Mouse (Mus musculus) forebrain, postnatal 0 days (tissue): ENCODE results near the gene Gm42517. TPM values are rescaled to one million over a fixed set of nuclear protein-coding genes. Genes with fewer than 3 reads are reported as not detected.

Experiments used
- ATAC-seq: fragments of 200-750 bp; cut with Nextera tagmentation; 2 replicates; pipeline ENCODE4 v1.8.0; 2017; ENCODE audit warnings: mild to moderate bottlenecking, moderate library complexity
- DNase-seq: peaks from one replicate; pipeline ENCODE4 v3.0.0-alpha.2; 2015
- H3K27ac ChIP-seq: fragments of 300-500 bp; sonication (generic); 2 replicates; pipeline ENCODE4 v1.5.1; 2014; ENCODE audit warnings: low read depth, mild to moderate bottlenecking, antibody characterized with exemption, low read length, moderate library complexity, mixed read lengths
- H3K27me3 ChIP-seq: fragments of 300-500 bp; sonication (generic); 2 replicates; pipeline ENCODE4 v1.6.1; 2014; ENCODE audit warnings: mild to moderate bottlenecking, low read length, mixed read lengths; ENCODE audit not compliant: insufficient read depth
- H3K36me3 ChIP-seq: fragments of 300-500 bp; sonication (generic); 2 replicates; pipeline ENCODE4 v1.6.1; 2014; ENCODE audit warnings: mild to moderate bottlenecking, moderate library complexity; ENCODE audit not compliant: insufficient read depth
- H3K4me1 ChIP-seq: fragments of 300-500 bp; sonication (generic); 2 replicates; pipeline ENCODE4 v1.6.1; 2014; ENCODE audit warnings: antibody characterized with exemption; ENCODE audit not compliant: insufficient read depth
- H3K4me2 ChIP-seq: fragments of 300-500 bp; sonication (generic); 2 replicates; pipeline ENCODE4 v1.6.1; 2014; ENCODE audit warnings: low read depth, mild to moderate bottlenecking, moderate library complexity
- H3K4me3 ChIP-seq: fragments of 300-500 bp; sonication (generic); 2 replicates; pipeline ENCODE4 v1.5.1; 2014; ENCODE audit warnings: low read depth, low read length, mixed read lengths
- H3K9ac ChIP-seq: fragments of 300-500 bp; sonication (generic); 2 replicates; pipeline ENCODE4 v1.6.1; 2014; ENCODE audit warnings: mild to moderate bottlenecking
- H3K9me3 ChIP-seq: fragments of 300-500 bp; sonication (generic); 2 replicates; pipeline ENCODE4 v1.6.1; 2016; ENCODE audit warnings: low read length
- CTCF ChIP-seq: sonication (generic); IDR thresholded peaks from 2 replicates; pipeline ENCODE4 v1.5.1; 2016; ENCODE audit warnings: antibody characterized with exemption, control low read depth, low read depth
- WGBS: fragments of 180-500 bp; shearing (Covaris S2); extraction: QIAGEN DNeasy Blood & Tissue Kit; methylation state at CpG from one replicate; pipeline ENCODE4 v1.1.7; 2014; 5-methylcytosine and 5-hydroxymethylcytosine counted together
- polyA plus RNA-seq: library from polyadenylated mRNA; unstranded; fragments of >200 nt; fragmentation: Nextera tagmentation; extraction: Ambion mirVana; gene quantifications from 2 replicates; pipeline ENCODE4 v1.2.1, GENCODE M21; 2015
- total RNA-seq: library from RNA; depleted of rRNA; stranded (reverse); fragments of >200 nt; gene quantifications from 2 replicates; pipeline ENCODE4 v1.2.3, GENCODE M21; 2014

Gene Gm42517
- total and polyA plus RNA-seq, 2 experiments from 2014 or later: 6.2 to 65.7 TPM

DNA sequence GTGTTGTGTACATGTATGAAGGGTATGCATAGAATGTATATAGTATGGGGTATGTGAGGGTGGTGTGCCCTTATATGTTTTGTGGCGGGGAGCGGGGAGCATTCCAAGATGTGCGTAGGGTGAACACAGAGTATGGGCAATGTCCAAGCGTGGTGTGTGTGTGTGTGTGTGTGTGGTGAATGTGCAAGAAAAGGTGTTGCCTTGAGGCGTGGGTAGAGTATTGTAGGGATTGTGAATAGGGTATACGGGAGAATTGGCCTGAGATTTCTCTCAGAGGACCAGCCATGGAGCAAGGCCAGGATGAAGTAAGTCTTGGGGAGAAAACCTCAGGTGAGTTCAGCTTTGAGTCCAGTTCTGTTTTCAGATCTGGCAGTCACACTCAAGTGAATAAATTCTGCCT lies 724 bp upstream of the Gm42517 start:
- no peak overlapping the region for H3K27ac ChIP-seq
- DNase-seq (no peak), ATAC-seq (no peak)
- no peaks in the 10 kb centered on the region for H3K9me3 ChIP-seq
- H3K9ac ChIP-seq: peak overlapping the region; percentile 45; the same call in 1 of the 2 replicates
- TF ChIP-seq CTCF: no peak
- peak overlapping the region; percentile 71 for H3K4me3 ChIP-seq
- 8% methylated on average over 6 of the region's 6 CpGs for WGBS
- peak overlapping the region; percentile 91 for H3K4me2 ChIP-seq
- H3K36me3 ChIP-seq: no peaks in the 10 kb centered on the region
- H3K4me1 ChIP-seq: peaks cover 10% of the 10 kb centered on the region; the same call in 1 of the 2 replicates
- peaks cover 59% of the 10 kb centered on the region for H3K27me3 ChIP-seq

DNA sequence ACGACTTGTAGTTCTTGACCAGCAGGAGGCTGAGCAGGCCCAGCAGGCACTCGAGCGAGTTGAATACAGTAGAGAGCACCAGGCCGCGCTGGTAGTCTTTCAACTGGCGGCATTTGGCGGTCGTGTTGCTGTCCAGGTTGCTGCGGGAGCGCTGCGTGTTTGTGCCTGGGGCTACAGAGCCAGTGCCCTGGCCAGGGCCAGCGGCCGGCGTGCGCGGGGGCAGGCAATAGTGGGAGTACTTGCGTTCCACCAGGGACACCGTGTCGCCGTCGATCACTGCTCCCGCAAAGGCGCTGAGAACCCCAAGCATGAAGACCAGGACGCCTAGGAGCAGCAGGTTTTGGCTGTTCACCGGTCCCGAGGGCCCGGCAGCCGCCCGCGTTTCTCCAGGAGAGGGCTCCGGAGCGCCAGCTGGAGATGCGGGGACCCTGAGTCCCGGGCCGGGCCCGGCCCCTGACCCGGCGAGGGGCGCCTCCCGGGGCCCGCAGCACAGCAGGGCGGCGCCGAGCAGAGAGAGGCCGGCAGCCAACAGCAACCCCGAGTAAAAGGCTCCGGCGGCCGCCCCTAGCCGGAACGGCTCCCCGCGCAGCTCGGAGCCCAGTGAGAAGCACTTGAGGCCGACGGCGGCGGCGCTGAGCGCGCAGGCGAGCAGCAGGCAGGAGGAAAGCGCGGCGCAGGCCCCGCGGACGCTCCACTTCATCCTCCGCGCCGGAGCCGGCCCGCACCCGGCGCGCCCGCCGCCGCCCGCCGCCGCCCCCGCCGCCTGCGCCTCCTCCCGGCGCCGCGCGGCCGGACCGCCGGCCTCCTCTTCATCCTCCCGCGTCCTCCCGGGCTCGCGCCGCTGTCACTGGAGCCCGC lies 509 bp downstream of the Gm42517 start:
- Histone ChIP-seq H3K9ac (peak overlapping the region; percentile 80), H3K4me3 (peak overlapping the region; percentile 71), H3K9me3 (no peaks in the 10 kb centered on the region), H3K27ac (peak overlapping the region; percentile 62), H3K4me2 (peak overlapping the region; percentile 91), H3K4me1 (peaks cover 10% of the 10 kb centered on the region; the same call in 1 of the 2 replicates), H3K27me3 (peaks cover 54% of the 10 kb centered on the region), H3K36me3 (no peaks in the 10 kb centered on the region)
- ATAC-seq (peak; percentile 60), DNase-seq (peak; percentile 57)
- under 1% methylated on average over 80 of the region's 100 CpGs for WGBS
- TF ChIP-seq CTCF: peak; percentile 5; the same call in 1 of the 2 replicates

DNA sequence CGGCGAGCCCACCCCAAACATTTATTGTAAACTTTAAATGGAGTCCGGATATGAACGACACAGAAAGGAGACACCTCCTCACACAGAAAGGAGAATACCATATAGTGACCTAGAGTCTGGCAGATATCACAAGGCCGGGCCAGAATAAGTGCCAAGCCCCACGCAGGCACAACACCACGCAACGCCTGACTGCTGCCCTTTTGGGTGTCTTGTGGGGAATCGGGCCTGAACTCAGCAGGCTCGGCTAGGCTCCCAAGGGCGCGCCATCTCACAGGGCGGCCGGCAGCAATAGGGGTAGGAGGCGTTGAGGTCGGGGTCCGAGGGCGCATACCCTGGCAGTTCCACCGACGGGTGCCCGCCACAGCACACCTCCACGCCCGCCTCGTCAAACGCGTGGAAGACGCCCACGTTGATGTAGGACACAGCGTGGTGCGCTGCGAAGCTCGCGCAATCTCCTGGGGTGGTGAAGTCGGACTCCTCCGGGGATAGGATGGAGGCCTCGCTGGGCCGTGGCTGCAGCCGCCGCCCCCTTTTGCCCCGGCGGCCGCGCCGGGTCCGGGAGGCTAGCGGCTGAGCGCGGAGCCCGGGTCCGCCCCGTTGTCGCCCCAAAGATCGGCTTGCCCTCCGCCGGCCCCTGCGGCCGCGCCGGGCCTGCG lies 1.3 kb downstream of the Gm42517 start:
- no peak for DNase-seq
- H3K4me3 ChIP-seq: peak overlapping the region; percentile 71
- H3K9me3 ChIP-seq: no peaks in the 10 kb centered on the region
- no peak for TF ChIP-seq CTCF
- peak overlapping the region; percentile 91 for H3K4me2 ChIP-seq
- H3K36me3 ChIP-seq: no peaks in the 10 kb centered on the region
- ATAC-seq: peak; percentile 10; the same call in 1 of the 2 replicates
- peak overlapping the region; percentile 62; the same call in 1 of the 2 replicates for H3K27ac ChIP-seq
- 3% methylated on average over 59 of the region's 60 CpGs for WGBS
- peak overlapping the region; percentile 80 for H3K9ac ChIP-seq
- H3K4me1 ChIP-seq: peaks cover 10% of the 10 kb centered on the region; the same call in 1 of the 2 replicates
- H3K27me3 ChIP-seq: peaks cover 46% of the 10 kb centered on the region

DNA sequence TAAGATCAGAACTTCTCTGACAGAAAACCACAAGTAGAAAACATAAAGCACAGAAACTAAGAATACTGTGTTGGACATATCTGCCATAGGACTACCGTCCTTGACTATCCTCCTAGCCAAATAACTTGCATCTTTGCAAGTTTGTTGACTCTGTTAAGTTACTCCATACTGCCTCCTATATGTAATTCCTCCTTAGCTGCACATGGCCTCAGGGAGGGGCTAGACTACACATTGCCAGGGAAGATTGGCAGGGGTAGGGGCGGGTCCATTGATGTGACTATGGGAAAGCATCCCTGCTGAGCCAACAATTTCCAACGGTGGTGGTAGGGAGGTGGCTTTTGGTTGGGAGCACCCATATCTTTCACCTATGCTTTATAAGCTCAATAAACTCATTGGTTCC lies 5.4 kb downstream of the Gm42517 start:
- Histone ChIP-seq H3K36me3 (no peaks in the 10 kb centered on the region), H3K27me3 (peaks cover 23% of the 10 kb centered on the region), H3K27ac (no peak overlapping the region), H3K9ac (no peak overlapping the region), H3K4me3 (no peak overlapping the region), H3K4me2 (no peak overlapping the region), H3K4me1 (peaks cover 6% of the 10 kb centered on the region; the same call in 1 of the 2 replicates), H3K9me3 (no peaks in the 10 kb centered on the region)
- DNase-seq (peak; percentile 26), ATAC-seq (peak; percentile 48)
- 29% methylated on average over 3 of the region's 3 CpGs for WGBS
- TF ChIP-seq CTCF: peak; percentile 43; the same call in 1 of the 2 replicates

DNA sequence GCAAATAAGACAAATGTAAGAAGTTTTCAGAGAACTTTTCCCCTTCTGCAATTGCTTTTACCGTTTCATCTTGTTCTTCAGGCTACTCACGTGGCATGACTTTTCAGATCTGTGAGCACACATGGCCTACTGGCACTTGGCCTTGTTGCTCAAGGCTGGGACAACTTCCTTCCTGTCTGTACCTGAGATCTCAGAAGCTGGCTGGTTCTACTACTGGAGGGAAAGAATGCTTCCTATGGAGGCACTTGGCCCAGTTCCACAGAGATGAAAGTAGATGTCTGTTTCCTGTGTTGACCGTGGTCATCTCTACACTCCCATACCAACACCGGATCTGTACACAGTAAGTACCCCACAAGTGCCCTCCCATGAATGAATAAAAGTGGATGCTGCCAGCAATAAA lies 7.5 kb downstream of the Gm42517 start:
- H3K27ac ChIP-seq: no peak overlapping the region
- H3K4me3 ChIP-seq: no peak overlapping the region
- no peaks in the 10 kb centered on the region for H3K4me1 ChIP-seq
- DNase-seq (no peak), ATAC-seq (no peak)
- 92% methylated on average over 4 of the region's 4 CpGs for WGBS
- TF ChIP-seq CTCF: no peak
- H3K9me3 ChIP-seq: no peaks in the 10 kb centered on the region
- H3K27me3 ChIP-seq: peaks cover 12% of the 10 kb centered on the region
- no peaks in the 10 kb centered on the region for H3K36me3 ChIP-seq
- H3K4me2 ChIP-seq: no peak overlapping the region
- no peak overlapping the region for H3K9ac ChIP-seq

DNA sequence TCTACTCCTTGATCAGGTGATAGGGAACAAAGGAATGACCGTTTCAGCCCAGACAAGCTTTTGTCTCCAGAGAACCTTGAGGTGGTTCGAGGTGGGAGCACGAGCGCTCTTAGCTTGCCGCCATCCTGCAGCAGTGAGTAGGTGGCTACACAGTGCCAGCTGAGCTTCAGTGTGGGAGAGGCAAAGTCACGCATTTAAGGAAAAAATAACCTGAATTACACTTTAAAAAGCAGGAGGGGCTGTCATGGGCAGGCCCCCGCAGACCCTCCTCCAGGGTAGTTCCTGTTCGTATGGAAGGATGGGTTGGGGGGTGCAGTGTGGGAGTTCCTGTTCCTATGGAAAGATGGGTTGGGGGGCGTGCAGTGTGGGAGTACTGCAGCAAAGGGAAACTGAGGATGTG lies 8.2 kb downstream of the Gm42517 start:
- Histone ChIP-seq H3K9ac (no peak overlapping the region), H3K4me1 (no peaks in the 10 kb centered on the region), H3K27ac (no peak overlapping the region), H3K4me3 (no peak overlapping the region), H3K4me2 (no peak overlapping the region), H3K27me3 (peaks cover 5% of the 10 kb centered on the region), H3K9me3 (no peaks in the 10 kb centered on the region), H3K36me3 (no peaks in the 10 kb centered on the region)
- TF ChIP-seq CTCF: no peak
- ATAC-seq (no peak), DNase-seq (no peak)
- 83% methylated on average over 9 of the region's 9 CpGs for WGBS

DNA sequence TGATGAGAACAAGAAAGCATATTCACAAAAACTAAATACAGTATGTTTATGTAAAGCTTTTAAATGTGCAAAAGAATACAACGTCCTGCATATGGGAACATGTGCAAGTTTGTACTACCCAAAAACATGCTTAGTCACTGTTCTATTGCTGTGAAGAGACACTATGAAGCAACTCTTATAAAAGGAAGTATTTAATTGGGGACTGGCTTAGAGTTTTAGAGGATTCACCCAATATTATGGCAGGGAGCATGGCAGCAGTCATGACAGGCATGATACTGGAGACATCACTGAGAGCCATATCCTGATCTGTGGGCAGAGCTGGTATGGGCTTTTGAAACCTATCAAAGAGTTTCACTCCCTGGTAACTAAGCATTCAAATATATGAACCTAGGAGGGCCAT lies 9.9 kb downstream of the Gm42517 start:
- no peaks in the 10 kb centered on the region for H3K36me3 ChIP-seq
- TF ChIP-seq CTCF: no peak
- H3K4me1 ChIP-seq: no peaks in the 10 kb centered on the region
- no peaks in the 10 kb centered on the region for H3K9me3 ChIP-seq
- H3K27me3 ChIP-seq: no peaks in the 10 kb centered on the region
- H3K27ac ChIP-seq: no peak overlapping the region
- DNase-seq (no peak), ATAC-seq (no peak)
- no peak overlapping the region for H3K4me3 ChIP-seq
- WGBS: 88% methylated on average over 1 of the region's 1 CpGs
- H3K4me2 ChIP-seq: no peak overlapping the region
- no peak overlapping the region for H3K9ac ChIP-seq
